In genomic region chr4:74847332-74848053, GRCm38 (mm10) we compare ENCODE assay signal across 14 mouse cellular contexts.
DNase-seq lines count a peak whose midpoint lies in the region; ATAC-seq and TF ChIP-seq lines count a peak whose summit lies in the region.
"Had no signal": no experiment of that assay in that cellular context is flagged by ENCODE, and none has a peak within 500 bp of the region (broad histone marks: within the 10 kb centered on the region; RNA-seq: fewer than 3 reads in every experiment).

No protein-coding gene starts in this region.

- H3K27ac ChIP-seq in kidney, postnatal 0 days: no peak overlapping the region
- H3K27ac ChIP-seq in kidney, embryonic 15.5 days: no peak overlapping the region
- no peak overlapping the region for H3K27ac ChIP-seq in neural tube, embryonic 14.5 days (ENCODE audit: low read depth, low read length)
- no peak overlapping the region for H3K27ac ChIP-seq in neural tube, embryonic 15.5 days (replicated peaks)
- no peak overlapping the region for H3K27ac ChIP-seq in embryonic facial prominence, embryonic 14.5 days (replicated peaks; ENCODE audit: low read depth, low read length)
- H3K27ac ChIP-seq: heart, embryonic 13.5 days had no signal

- H3K9me3 ChIP-seq in kidney, postnatal 0 days (replicated peaks; ENCODE audit: low read length): no peaks in the 10 kb centered on the region
- H3K9me3 ChIP-seq in kidney, embryonic 15.5 days (replicated peaks): no peaks in the 10 kb centered on the region
- H3K9me3 ChIP-seq in neural tube, embryonic 14.5 days (ENCODE audit: control insufficient read depth, low read length): no peaks in the 10 kb centered on the region
- no peaks in the 10 kb centered on the region for H3K9me3 ChIP-seq in neural tube, embryonic 15.5 days (replicated peaks)
- H3K9me3 ChIP-seq in embryonic facial prominence, embryonic 14.5 days (ENCODE audit: control insufficient read depth, low read length): no peaks in the 10 kb centered on the region
- H3K9me3 ChIP-seq: heart, embryonic 13.5 days had no signal

- H3K27me3 ChIP-seq in kidney, postnatal 0 days (ENCODE audit: insufficient read depth, low read length): no peaks in the 10 kb centered on the region
- H3K27me3 ChIP-seq in kidney, embryonic 15.5 days: no peaks in the 10 kb centered on the region
- H3K27me3 ChIP-seq in neural tube, embryonic 14.5 days (ENCODE audit: control insufficient read depth, insufficient read depth, low read length): no peaks in the 10 kb centered on the region
- H3K27me3 ChIP-seq in neural tube, embryonic 15.5 days (replicated peaks): no peaks in the 10 kb centered on the region
- no peaks in the 10 kb centered on the region for H3K27me3 ChIP-seq in embryonic facial prominence, embryonic 14.5 days (replicated peaks; ENCODE audit: control insufficient read depth, insufficient read depth, low read length)
- H3K27me3 ChIP-seq: heart, embryonic 13.5 days had no signal

- H3K4me1 ChIP-seq in kidney, postnatal 0 days (replicated peaks; ENCODE audit: insufficient read depth, low read length): no peaks in the 10 kb centered on the region
- no peaks in the 10 kb centered on the region for H3K4me1 ChIP-seq in kidney, embryonic 15.5 days
- no peaks in the 10 kb centered on the region for H3K4me1 ChIP-seq in neural tube, embryonic 14.5 days (ENCODE audit: control insufficient read depth, insufficient read depth, low read length)
- H3K4me1 ChIP-seq in neural tube, embryonic 15.5 days: no peaks in the 10 kb centered on the region
- no peaks in the 10 kb centered on the region for H3K4me1 ChIP-seq in embryonic facial prominence, embryonic 14.5 days (ENCODE audit: control insufficient read depth, insufficient read depth, low read length)
- H3K4me1 ChIP-seq: heart, embryonic 13.5 days had no signal

- H3K4me3 ChIP-seq in kidney, postnatal 0 days (replicated peaks; ENCODE audit: low read depth, low read length): no peak overlapping the region
- no peak overlapping the region for H3K4me3 ChIP-seq in kidney, embryonic 15.5 days (replicated peaks)
- H3K4me3 ChIP-seq in neural tube, embryonic 14.5 days (ENCODE audit: low read depth, low read length): no peak overlapping the region
- no peak overlapping the region for H3K4me3 ChIP-seq in neural tube, embryonic 15.5 days (replicated peaks)
- no peak overlapping the region for H3K4me3 ChIP-seq in embryonic facial prominence, embryonic 14.5 days (ENCODE audit: low read depth, low read length)
- H3K4me3 ChIP-seq: heart, embryonic 13.5 days had no signal

- no peaks in the 10 kb centered on the region for H3K36me3 ChIP-seq in kidney, postnatal 0 days (ENCODE audit: insufficient read depth, low read length)
- H3K36me3 ChIP-seq in kidney, embryonic 15.5 days: no peaks in the 10 kb centered on the region
- no peaks in the 10 kb centered on the region for H3K36me3 ChIP-seq in neural tube, embryonic 14.5 days (ENCODE audit: control insufficient read depth, insufficient read depth, low read length)
- no peaks in the 10 kb centered on the region for H3K36me3 ChIP-seq in neural tube, embryonic 15.5 days
- no peaks in the 10 kb centered on the region for H3K36me3 ChIP-seq in embryonic facial prominence, embryonic 14.5 days (ENCODE audit: control insufficient read depth, insufficient read depth, low read length)
- H3K36me3 ChIP-seq: heart, embryonic 13.5 days had no signal

- H3K4me2 ChIP-seq in kidney, postnatal 0 days (ENCODE audit: low read length): no peak overlapping the region
- no peak overlapping the region for H3K4me2 ChIP-seq in kidney, embryonic 15.5 days
- no peak overlapping the region for H3K4me2 ChIP-seq in neural tube, embryonic 14.5 days (ENCODE audit: low read depth, low read length)
- H3K4me2 ChIP-seq in neural tube, embryonic 15.5 days: no peak overlapping the region
- no peak overlapping the region for H3K4me2 ChIP-seq in embryonic facial prominence, embryonic 14.5 days (ENCODE audit: low read depth, low read length)
- H3K4me2 ChIP-seq: heart, embryonic 13.5 days; liver, embryonic 11.5 days had no signal

- TF ChIP-seq CTCF in kidney, postnatal 0 days (IDR thresholded peaks at IDR 0.05; ENCODE audit: low read depth): no peak

- H3K9ac ChIP-seq in kidney, postnatal 0 days (ENCODE audit: low read depth, low read length): no peak overlapping the region
- no peak overlapping the region for H3K9ac ChIP-seq in kidney, embryonic 15.5 days
- no peak overlapping the region for H3K9ac ChIP-seq in neural tube, embryonic 14.5 days (replicated peaks; ENCODE audit: low read depth, low read length)
- no peak overlapping the region for H3K9ac ChIP-seq in neural tube, embryonic 15.5 days (replicated peaks)
- H3K9ac ChIP-seq in embryonic facial prominence, embryonic 14.5 days (ENCODE audit: low read depth, low read length): no peak overlapping the region
- H3K9ac ChIP-seq: forebrain, postnatal 0 days; heart, embryonic 13.5 days had no signal

- intact Hi-C loops in gastrocnemius, postnatal 36 days (cut with DNase I): no loop called here

- no peak for ATAC-seq in kidney, postnatal 0 days (replicated peaks; ENCODE audit: low FRiP score, low read depth)
- ATAC-seq in kidney, embryonic 15.5 days (replicated peaks; ENCODE audit: low FRiP score): no peak
- ATAC-seq in neural tube, embryonic 14.5 days (ENCODE audit: low read depth): peak; percentile 49; the same call in 1 of the 2 replicates
- ATAC-seq in neural tube, embryonic 15.5 days (ENCODE audit: low FRiP score): no peak
- peak; percentile 83 for ATAC-seq in embryonic facial prominence, embryonic 14.5 days (ENCODE audit: low read depth)
- ATAC-seq: forebrain, postnatal 0 days had no signal

- WGBS in kidney, postnatal 0 days: 76% methylated on average over 4 of the region's 4 CpGs
- 66% methylated on average over 4 of the region's 4 CpGs for WGBS in kidney, embryonic 15.5 days
- 85% methylated on average over 4 of the region's 4 CpGs for WGBS in neural tube, embryonic 14.5 days
- 78% methylated on average over 4 of the region's 4 CpGs for WGBS in neural tube, embryonic 15.5 days
- WGBS in embryonic facial prominence, embryonic 14.5 days: 41% methylated on average over 4 of the region's 4 CpGs

- DNase-seq in kidney, postnatal 0 days (ENCODE audit: low spot score): peak; percentile 4
- DNase-seq in embryonic facial prominence, embryonic 14.5 days (ENCODE audit: low spot score): peak; percentile 94
- DNase-seq in liver: no peak
- no peak for DNase-seq in gastrocnemius, postnatal 36 days
- DNase-seq: adrenal gland, adult 2 months; forebrain, postnatal 0 days; kidney, adult 18-20 months; kidney, postnatal 25 days; right cerebral cortex, adult 18-20 months had no signal

Comparison
In these comparisons a context has a peak if more than half of its experiments do, and no peak if none do; other contexts are left out.
1. ATAC-seq: peak in neural tube, embryonic 14.5 days (single experiment) and embryonic facial prominence, embryonic 14.5 days (single experiment); none in kidney, postnatal 0 days (single experiment), kidney, embryonic 15.5 days (single experiment) and neural tube, embryonic 15.5 days (single experiment).
2. DNase-seq: peak in kidney, postnatal 0 days (single experiment) and embryonic facial prominence, embryonic 14.5 days (single experiment); none in liver (single experiment) and gastrocnemius, postnatal 36 days (0 of 2).